Mouse (Mus musculus) bone marrow, adult 2 months (tissue): ENCODE measurements around the gene Adamts10. TPM values are rescaled to one million over a fixed set of nuclear protein-coding genes. Genes with fewer than 3 reads are reported as not detected.

ENCODE experiments used
- H3K27ac ChIP-seq: fragments of 200-500 bp; 2 replicates; pipeline ENCODE4 v1.5.1; 2012; ENCODE audit warnings: low read depth, mild to moderate bottlenecking, control low read depth, inconsistent platforms, low read length; ENCODE audit not compliant: control insufficient read depth, poor library complexity, insufficient read depth
- H3K4me1 ChIP-seq: fragments of 200-500 bp; 2 replicates; pipeline ENCODE4 v1.6.1; 2011; ENCODE audit warnings: low read length; ENCODE audit not compliant: control insufficient read depth, insufficient read depth
- H3K4me3 ChIP-seq: fragments of 200-500 bp; replicated peaks from 2 replicates; pipeline ENCODE3; 2011; ENCODE audit warnings: mild to moderate bottlenecking, low read depth, low read length, control low read depth; ENCODE audit not compliant: control insufficient read depth
- CTCF ChIP-seq: fragments of 200-500 bp; IDR thresholded peaks from 2 replicates; pipeline ENCODE4 v1.5.1; 2011; ENCODE audit warnings: low read length, control low read depth; ENCODE audit not compliant: control insufficient read depth, insufficient read depth
- POLR2A ChIP-seq: fragments of 200-500 bp; IDR thresholded peaks from 2 replicates; pipeline ENCODE4 v1.6.1; 2011; ENCODE audit warnings: low read depth, mild to moderate bottlenecking, control low read depth, low read length, borderline replicate concordance; ENCODE audit not compliant: control insufficient read depth
- WGBS: fragments of 180-500 bp; shearing (Covaris S2); methylation state at CpG from one replicate; pipeline ENCODE4 v1.1.7; 2018; 5-methylcytosine and 5-hydroxymethylcytosine counted together
- polyA plus RNA-seq: library from polyadenylated mRNA; stranded (reverse); fragments of >200 nt; gene quantifications from 2 replicates; pipeline ENCODE4 v1.2.4, GENCODE M21; 2011; ENCODE audit warnings: low replicate concordance; ENCODE audit not compliant: missing spikeins, insufficient read depth, insufficient read length

The Adamts10 gene
- polyA plus RNA-seq, 1 experiment, result 37.3 TPM

DNA sequence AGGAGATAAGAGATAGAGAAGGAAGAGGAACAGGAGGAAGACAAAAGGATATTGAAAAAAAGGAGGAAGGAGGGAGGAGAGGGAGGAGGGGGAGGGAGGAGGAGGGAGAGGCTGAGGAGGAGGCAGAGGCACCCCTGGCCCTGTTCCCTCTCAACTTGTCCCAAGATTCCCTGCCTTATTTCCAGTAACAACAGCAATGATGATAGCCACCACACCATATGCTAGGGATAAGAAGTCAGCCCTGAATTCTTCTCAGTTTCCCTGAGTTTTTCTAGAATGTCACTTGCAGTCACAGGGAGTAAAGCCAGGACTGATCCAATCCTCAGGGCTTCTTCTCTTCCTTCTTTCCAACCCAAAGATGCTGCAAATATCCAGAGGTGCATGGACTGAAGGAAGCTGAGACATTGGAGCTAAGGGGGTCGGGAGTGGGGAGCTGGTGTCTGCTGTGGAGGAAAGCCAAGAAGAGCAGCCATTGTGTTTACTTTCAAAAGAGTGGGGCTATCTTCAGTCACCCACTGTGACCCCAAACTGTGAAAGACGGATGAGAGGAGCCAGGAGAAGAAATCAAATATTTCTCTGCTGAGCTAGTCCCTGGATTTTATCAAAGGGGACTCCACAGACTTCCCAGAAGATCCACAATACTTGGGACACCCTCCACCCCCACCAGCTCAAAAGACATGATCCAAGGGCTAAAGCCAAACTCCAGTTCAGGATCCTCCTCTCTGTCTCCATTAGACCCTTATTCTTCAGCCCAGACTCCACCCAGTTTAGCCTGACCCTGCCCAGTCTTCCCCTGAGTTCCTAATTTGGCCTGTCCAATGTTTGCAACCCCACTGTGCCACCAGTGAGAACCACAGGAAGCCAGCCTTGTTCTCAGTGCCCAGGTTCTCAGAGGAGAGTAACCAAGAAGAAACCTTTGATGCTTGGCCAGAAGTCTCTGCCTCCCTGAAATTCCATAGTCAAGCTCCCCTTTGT is 11.3 kb upstream of the Adamts10 start:
- no peaks in the 10 kb centered on the region for H3K4me1 ChIP-seq
- no peak for TF ChIP-seq POLR2A
- TF ChIP-seq CTCF, result no peak
- H3K4me3 ChIP-seq, result no peak overlapping the region
- WGBS, result 56% methylated on average over 2 of the region's 2 CpGs
- H3K27ac ChIP-seq, result no peak overlapping the region

GRCm38 (mm10) chr17:33513874-33514273 is 10.1 kb upstream of the Adamts10 start:
- 87% methylated on average over 5 of the region's 5 CpGs for WGBS
- no peak overlapping the region for H3K27ac ChIP-seq

GRCm38 (mm10) chr17:33520366-33520765 is 3.6 kb upstream of the Adamts10 start:
- Histone ChIP-seq H3K4me1 (peaks cover 2% of the 10 kb centered on the region; the same call in 1 of the 2 replicates), H3K27ac (no peak overlapping the region), H3K4me3 (no peak overlapping the region)
- TF ChIP-seq POLR2A, result no peak
- no peak for TF ChIP-seq CTCF
- WGBS, result 23% methylated on average over 1 of the region's 1 CpGs

More at GRCm38 (mm10) chr17:33513874-33514273, 10.1 kb upstream of the Adamts10 start:
- Histone ChIP-seq H3K4me3 (no peak overlapping the region), H3K4me1 (no peaks in the 10 kb centered on the region)
- no peak for TF ChIP-seq POLR2A
- TF ChIP-seq CTCF, result peak; percentile 57

- no peak overlapping the region for H3K27ac ChIP-seq
- H3K4me3 ChIP-seq, result no peak overlapping the region
- TF ChIP-seq POLR2A (no peak), CTCF (no peak)
- 15% methylated on average over 13 of the region's 13 CpGs for WGBS
- peaks cover 2% of the 10 kb centered on the region; the same call in 1 of the 2 replicates for H3K4me1 ChIP-seq
Measured at GRCm38 (mm10) chr17:33523431-33523917, 530 bp upstream of the Adamts10 start.

GRCm38 (mm10) chr17:33524806-33525373 is 886 bp downstream of the Adamts10 start:
- no peak for TF ChIP-seq POLR2A
- no peak for TF ChIP-seq CTCF
- peak overlapping the region; percentile 74 for H3K4me3 ChIP-seq
- no peak overlapping the region for H3K27ac ChIP-seq
- H3K4me1 ChIP-seq, result peaks cover 2% of the 10 kb centered on the region; the same call in 1 of the 2 replicates
- 19% methylated on average over 2 of the region's 2 CpGs for WGBS

DNA sequence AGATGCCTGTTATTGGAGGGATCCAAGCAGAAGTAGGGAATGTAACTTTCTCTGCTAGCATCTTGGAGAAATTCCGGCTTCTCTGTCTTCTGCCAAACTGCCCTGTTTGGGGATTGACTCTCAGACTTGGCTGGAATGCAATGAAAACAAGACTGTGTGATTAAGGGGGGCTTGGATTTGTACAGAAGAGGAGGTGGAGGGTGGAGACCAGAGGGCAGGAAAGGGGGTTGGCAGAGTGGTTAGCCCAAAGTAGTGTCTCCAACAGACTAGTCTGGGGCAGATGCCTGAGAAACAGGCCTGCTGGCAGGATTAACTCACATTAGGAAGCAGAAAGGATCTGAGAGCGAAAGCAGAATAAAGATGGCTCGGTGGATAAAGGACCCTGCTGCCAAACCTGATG is 2.5 kb downstream of the Adamts10 start:
- WGBS, result 78% methylated on average over 3 of the region's 3 CpGs

GRCm38 (mm10) chr17:33539106-33539675 is 15.2 kb downstream of the Adamts10 start:
- 81% methylated on average over 3 of the region's 3 CpGs for WGBS
- Histone ChIP-seq H3K4me3 (no peak overlapping the region), H3K27ac (no peak overlapping the region), H3K4me1 (no peaks in the 10 kb centered on the region)
- TF ChIP-seq CTCF (0 out of 2 replicates have a peak, but pooled peaks have one; percentile 27), POLR2A (no peak)

More for the DNA sequence above, 2.5 kb downstream of the Adamts10 start:
- TF ChIP-seq CTCF, result no peak
- no peak for TF ChIP-seq POLR2A
- Histone ChIP-seq H3K27ac (no peak overlapping the region), H3K4me1 (peaks cover 2% of the 10 kb centered on the region; the same call in 1 of the 2 replicates), H3K4me3 (no peak overlapping the region)

DNA sequence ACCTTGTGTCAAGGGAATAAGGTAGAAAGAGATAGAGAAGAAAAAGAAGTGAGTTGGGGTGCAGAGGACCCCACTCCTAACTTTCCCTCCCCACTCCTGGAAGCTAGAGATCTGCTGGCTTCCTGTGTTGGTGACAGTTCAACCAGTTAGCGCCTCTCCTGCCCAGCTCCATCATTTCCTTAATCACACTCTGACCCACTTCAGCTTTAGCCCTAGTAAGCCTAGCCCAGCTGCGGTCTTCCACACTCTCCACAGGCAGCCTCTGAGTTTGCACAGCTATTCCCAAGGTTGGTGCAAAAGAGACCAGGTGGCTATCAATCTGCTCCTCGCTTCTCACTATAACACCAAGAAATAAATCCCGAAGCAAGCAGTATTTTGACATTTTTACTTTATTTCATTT is 15.9 kb downstream of the Adamts10 start:
- no peak for TF ChIP-seq POLR2A
- TF ChIP-seq CTCF, result no peak
- H3K4me3 ChIP-seq, result no peak overlapping the region
- no peaks in the 10 kb centered on the region for H3K4me1 ChIP-seq
- no peak overlapping the region for H3K27ac ChIP-seq
- WGBS, result 85% methylated on average over 4 of the region's 4 CpGs
